Mouse (Mus musculus) ovary, postnatal 36 days (tissue): ENCODE measurements around the gene Trpm8.

ENCODE experiments used
- DNase-seq: peaks from one replicate; pipeline ENCODE4 v3.0.0; 2022; ENCODE audit warnings: low spot score, mixed read lengths

Trpm8 gene

DNA sequence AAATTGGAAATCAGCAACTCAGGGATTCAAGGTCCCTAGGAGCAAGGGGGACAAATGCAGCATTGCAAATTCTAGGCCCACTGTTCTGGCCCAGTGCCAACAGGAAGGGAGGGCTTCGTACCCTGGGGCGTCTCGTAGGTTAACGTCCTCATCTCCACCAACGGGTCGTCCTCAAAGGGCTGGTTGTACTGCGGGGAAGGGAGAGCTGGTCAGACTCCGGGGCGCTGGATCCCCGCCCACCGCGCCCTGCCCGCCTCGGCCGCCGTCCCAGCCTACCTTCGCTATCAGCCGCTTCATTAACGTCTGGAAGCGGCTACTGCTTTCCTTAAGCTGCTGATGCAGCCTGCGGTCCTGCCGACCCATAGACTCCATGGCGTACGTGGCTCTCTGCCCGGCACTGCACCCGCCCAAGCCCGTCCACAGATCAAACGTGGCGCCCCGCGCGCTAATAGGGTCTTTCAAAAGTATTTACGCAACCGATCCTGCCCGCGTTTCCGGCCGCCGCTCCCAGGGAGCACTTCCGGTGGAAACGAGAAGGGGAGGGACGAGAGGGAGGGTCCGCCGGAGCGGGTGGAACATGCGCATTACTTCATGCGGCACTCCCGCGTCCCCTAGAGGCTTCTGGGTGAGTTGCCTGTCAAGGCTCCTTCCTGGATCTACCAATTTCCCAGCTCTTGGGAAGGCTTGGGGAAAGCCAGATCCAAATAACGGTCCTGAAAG, at the start of gene Trpm8, which contains the start of gene Hjurp:
Gene Trpm8, plus strand, starts transcription at position 564 of the 720 bp plus-strand sequence.
Gene Hjurp, minus strand, starts transcription at position 536 of the 720 bp plus-strand sequence.
- peak; percentile 100 for DNase-seq

- peak; percentile 21 for DNase-seq
Observed at GRCm38 (mm10) chr1:88228121-88228520, 49.3 kb upstream of the Trpm8 start.

DNA sequence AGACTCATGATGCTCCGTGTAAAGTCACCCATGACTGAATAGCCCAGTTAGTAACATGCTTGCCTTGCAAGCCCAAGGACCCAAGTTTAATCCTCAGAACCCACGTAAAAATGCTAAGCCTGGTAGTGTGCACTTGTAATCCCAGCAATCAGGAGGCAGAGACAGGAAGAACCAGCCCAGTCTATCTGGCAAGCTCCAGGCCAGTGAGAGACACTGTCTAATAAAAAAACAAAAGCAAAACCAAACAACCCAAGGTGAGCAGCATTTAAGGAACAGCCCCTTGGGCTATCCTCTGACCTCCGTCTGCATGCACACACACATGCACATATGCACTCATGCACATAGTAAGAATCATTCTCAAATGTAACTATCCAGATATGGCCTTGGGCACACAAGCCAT, 47.9 kb upstream of the Trpm8 start:
- DNase-seq: no peak

DNA sequence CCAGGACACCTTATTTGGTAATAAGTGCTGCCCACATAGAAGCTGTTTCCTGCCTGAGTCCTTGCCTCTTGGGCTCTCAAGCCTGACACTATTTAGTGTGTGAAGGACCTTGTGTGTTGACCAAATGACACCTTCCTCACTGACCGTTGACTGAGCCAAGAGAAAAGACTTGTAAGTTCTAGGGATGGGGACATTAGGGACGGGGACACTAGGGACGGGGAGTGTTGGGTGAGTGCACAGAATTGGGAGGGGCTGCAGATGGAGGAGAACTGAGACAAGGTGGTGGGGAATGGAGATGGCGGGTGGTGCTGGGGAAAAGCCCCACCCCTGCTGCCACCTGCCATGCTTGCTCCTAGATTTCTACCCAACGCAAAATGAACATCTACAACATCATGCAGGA, 47.5 kb upstream of the Trpm8 start:
- peak; percentile 6 for DNase-seq

DNA sequence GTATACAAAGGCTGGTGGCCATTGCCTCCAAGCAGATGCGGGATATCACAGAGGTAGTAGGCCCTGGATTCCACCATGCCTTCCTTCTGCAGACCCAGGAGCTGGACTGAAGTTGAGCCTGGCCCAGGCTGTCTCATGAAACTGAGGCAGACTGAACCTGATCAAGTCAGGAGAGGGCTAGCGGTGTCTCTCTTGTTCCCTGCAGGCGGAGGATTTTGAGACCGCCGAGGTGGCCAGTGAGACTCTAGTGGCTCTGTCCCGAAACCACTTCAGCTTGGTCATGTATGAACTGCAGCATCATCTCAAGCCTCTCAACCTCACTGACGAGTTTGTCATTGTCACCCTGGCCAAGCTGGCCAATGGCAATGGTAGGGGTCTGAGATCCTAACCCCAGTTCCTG, 47.0 kb upstream of the Trpm8 start:
- DNase-seq: peak; percentile 8

DNA sequence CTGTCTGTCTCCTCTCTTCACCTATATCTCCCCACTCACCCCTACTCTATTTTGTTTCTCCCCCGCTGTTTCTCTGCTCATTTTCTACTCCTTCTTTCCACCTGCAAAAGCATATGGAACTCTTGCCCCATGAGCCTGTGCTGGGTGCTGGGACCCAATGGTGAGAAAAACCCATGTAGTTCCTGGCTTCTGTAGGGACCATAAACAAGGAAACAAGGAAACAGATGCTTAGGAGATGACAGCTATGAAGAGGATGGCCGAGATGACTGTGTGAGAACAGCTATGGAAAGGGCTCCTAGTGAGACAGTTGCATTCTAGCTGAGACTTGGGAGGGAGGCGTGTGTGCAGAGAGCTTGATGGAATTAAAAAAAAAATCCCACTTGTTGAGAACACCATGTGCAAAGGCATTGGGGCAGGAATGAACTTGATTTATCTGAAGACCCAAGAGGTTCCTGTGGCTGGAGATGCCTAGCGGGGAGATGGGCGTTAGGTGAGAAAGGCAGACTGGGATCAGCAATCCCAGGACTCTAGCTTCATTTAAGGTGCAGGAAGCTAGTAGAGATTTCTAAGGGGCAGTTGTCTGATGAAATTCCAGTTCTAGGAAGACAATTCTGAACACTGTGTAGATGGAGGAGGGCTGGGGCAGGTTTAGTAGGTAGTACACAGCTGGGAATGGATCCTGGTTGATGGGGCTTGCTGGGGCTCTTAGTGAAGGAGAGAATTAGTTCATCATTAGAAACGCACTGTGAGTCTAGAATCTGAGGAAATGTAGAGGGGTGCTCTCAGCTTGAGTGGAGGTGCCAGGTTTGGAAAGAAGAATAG, 46.3 kb upstream of the Trpm8 start:
- peak; percentile 5 for DNase-seq

DNA sequence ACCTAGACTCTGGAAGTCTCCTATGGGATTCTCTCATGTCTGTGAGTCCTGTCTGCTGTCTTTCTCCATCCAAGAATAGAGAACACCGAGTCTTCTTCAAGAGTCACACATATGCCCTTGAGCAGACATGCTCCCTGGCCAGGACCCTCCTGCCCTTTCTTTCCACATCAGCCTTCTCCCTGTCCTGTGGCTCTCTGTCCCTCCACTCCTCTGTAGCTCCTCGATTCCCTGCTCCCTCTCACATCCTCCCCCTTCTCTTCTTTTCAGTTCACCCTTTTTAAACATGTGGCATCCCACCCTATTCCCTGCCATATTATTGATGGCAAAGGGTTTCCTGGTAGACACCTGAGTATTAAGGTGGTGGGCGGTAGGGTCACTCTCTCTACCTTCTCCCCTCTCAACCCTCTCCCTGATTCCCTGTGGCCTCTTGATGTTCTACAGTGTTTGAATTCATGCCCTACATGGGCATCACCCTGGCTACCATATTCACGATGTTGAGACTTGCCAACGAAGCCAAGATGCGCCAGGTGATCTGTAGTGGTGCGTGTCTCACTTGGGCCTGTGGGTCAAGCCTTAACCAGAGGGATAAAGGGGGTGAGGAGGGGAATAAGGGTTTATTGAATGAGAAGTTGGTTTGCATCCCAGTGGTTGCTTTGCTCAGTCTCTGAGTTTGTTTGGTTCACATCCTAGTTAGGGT, 45.5 kb upstream of the Trpm8 start:
- peak; percentile 10 for DNase-seq

DNA sequence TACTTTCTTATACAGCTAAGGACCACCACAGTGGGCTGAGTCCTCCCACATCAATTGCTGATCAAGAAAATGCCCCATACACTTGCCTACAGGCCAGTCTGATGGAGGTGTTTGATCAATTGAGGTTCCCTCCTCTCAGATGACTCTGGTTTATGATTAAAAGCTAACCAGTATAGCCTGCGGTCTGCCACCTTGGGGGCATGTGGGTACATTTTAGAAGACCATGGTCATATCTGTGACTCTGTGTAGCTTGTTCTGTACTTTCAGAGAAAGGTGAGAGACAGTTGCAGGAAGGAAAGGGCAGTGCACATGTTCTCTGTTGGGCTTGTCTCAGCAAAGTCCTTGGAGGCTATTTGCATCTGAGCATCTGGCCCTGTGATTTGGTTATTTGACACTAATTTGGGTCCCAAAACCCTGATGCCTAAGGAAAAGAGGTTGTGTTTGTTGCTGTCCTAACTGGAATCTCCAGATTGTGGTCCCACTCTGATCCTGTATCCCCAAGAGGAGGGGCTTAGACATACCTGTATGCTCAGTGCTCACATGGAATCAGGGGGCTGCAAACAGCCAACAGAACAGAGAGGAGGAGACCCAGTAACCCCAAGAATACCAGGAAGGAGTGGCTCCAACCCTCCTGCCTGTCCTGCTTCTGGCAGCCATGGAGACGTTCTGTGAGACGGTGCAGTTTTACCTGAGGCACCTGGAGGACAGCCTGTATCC, 44.6 kb upstream of the Trpm8 start:
- DNase-seq: peak; percentile 3

GRCm38 (mm10) chr1:88233421-88234247, 43.8 kb upstream of the Trpm8 start:
- peak; percentile 25 for DNase-seq

GRCm38 (mm10) chr1:88234248-88234610, 43.2 kb upstream of the Trpm8 start:
- DNase-seq: peak; percentile 2

DNA sequence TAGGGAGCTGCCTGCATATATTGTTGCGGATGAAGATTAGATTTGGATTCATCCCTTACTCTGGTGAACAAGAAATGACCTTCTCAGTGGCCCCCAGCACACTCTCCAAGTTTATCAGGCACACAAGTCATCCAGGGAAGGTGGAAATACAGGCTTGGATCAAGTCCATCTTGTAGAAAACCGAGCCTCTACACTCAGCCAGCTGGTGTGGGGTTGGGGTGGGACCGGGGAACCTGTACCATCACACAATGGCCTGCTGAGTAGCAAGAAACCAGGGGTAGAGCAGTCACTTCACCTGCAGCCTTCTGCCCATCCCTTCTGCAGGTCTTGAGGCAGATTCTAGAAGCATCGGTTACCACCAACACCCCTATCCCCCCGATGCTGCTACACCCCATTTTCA, 42.8 kb upstream of the Trpm8 start:
- peak; percentile 17 for DNase-seq

DNA sequence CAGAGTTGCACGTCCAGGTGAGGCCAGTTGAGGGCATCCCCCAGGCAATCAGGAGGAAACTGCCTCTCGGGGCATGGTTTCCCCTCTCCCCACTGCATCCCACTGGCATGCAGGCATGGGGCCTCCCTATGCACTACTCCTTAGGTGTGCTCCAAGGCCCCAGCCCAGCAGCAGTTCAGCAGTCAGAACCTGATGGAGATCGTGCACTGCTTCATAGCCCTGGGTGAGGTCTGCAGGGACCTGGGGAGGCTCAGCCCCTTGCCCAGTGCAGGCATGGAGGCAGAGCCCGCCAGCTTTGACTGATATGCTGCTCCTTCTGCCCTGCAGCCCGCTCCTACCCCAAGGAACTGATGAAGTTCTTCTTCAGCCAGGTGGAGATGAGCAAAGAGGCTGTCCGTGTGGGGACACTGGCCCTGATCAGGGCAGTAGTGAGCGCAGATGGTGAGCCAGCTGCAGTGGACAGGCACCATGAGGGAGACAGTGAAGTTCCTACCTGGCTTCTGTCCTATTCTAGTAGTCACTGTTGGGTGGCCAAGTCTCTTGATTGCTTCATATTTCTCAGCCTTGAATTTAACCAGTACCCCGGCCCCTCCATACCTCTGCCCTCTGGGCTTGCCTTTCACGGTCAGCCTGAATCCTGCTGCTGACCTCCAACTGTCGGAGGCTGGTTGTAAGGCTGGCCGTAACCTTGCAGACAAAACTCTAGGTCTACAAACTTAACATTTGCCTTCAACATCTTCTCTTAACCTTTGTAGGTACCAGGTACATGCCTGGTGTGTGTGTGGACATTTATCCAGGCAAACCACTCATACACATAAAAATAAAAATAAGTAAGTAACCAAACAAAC, 42.2 kb upstream of the Trpm8 start:
- no peak for DNase-seq

- no peak for DNase-seq
Observed at GRCm38 (mm10) chr1:88235894-88236415, 41.5 kb upstream of the Trpm8 start.

DNA sequence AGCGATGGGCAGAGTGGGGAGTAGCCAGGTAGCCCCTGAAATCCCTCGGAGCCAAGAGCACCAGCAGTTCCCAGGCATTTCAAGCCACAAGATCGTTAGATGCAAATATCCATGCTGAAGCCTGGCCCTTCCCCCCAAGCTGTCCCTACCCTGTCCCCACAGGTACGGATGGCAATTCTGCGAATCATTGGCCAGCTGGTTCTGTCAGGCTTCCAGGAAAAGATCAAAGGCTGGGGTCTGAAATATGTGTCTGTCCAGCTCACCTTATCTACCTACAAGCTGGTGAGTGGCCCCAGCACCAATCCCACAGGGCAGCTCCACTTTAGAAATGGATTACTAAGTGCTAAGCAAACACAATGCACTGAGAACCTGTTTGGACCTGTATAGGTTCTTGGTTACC, 40.1 kb upstream of the Trpm8 start:
- no peak for DNase-seq

DNA sequence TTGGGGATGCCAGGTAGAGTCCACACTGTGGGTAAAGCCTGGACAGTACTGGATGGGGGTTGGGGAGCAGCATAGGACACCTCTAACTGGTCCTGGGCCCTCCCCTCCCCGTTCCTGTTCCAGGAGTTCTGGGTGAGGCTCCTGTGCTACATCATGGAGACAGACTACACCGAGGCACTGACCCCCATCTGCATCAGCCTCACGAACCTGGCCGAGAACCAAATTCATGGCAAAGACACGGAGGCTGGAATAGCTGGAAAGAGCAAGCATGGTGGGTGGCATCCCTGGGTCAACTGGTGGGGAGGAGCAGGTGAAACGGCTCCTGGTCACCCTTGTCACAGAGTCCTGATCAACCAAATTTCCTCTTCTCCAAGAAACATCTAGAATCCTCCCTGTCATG, 38.7 kb upstream of the Trpm8 start:
- no peak for DNase-seq

DNA sequence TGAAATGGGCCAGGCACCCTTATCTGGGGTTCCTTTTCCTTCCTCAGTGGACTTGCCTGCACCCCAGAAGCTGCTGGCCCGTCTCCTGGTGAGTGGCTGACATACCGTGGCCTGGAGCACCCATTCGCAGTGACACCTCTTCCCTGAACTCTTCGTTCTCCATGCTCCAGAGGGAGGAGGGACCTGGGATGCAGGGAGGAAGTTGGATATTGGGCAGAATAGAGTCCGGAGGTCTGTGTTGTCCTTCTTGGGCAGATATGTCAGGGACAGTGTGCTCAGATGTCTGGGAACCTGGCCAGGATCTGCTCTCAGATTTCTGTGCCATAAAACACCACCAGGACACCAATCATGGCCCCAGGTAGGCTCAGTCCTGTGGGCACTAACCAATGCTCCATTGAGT, 37.4 kb upstream of the Trpm8 start:
- no peak for DNase-seq

DNA sequence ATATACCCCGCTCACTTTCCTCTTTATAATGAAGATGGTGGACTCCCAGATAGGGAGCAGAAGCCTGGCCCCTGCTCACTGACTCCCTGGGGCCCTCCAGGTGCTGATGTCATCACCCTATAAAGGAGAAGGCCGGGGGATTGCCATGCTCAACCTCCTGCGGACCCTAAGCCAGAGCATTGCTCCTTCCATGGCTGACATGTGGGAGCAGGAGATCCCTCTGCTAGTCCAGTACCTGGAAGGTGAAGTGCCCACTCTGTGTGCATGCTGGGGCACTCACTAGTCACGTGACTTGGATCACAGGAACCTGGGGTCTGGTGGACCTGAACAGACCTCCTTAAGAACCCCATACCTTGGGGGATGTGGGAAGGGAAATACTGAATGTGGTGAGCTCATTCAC, 36.9 kb upstream of the Trpm8 start:
- DNase-seq: no peak

DNA sequence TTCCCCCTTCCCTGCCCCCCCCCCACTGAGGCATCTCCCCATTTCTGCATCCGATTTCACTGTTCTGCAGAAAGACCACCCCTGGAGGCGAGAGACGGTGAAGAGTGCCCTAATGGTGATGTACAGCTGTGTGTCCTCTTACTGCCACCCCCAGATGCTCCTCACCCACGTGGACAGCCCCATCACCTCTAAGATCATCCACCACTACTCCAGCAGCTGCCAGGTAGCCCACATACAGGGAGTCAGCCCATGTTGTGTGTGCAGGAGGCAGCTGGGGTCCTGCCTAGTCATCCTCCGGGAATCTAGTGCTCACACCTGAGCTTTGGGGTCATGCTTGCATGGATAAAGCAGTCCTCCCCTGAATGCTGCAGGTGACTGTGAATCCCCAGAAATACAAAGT, 33.6 kb upstream of the Trpm8 start:
- DNase-seq: no peak

- DNase-seq: no peak
Observed at GRCm38 (mm10) chr1:88245881-88246280, 31.6 kb upstream of the Trpm8 start.

GRCm38 (mm10) chr1:88246386-88246785, 31.1 kb upstream of the Trpm8 start:
- no peak for DNase-seq
